In the genomic region with DNA sequence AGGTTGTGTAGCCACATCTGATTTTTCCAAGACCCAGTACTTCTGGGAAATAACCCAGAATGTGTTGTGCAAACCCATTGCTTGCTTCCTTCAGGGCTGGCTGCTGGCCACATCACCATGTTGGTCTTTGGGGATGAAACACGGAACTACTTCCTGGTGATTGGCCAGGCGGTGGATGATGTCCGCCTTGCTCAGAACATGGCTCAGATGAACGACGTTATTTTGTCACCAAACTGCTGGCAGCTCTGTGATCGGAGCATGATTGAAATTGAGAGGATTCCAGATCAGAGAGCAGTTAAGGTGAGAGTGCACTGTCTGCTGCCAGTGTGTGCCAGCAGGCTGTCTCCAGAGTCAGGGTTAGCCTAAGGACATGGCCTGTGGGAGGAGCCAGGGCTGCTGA, we compare ENCODE assay signal across 17 mouse cellular contexts. TPM values are rescaled to one million over a fixed set of nuclear protein-coding genes. Genes with fewer than 3 reads are reported as not detected.
DNase-seq lines count a peak whose midpoint lies in the region; ATAC-seq lines count a peak whose summit lies in the region.
"Had no signal": no experiment of that assay in that cellular context is flagged by ENCODE, and none has a peak within 500 bp of the region (broad histone marks: within the 10 kb centered on the region; RNA-seq: fewer than 3 reads in every experiment).

No protein-coding gene starts in this region.

- no peak overlapping the region for H3K27ac ChIP-seq in hindbrain, embryonic 14.5 days
- H3K27ac ChIP-seq: embryonic facial prominence, embryonic 12.5 days; forebrain, embryonic 10.5 days; limb, embryonic 13.5 days; lung, embryonic 15.5 days; midbrain, embryonic 12.5 days had no signal

- H3K9ac ChIP-seq in hindbrain, embryonic 14.5 days = no peak overlapping the region
- H3K9ac ChIP-seq: embryonic facial prominence, embryonic 12.5 days; limb, embryonic 13.5 days; lung, embryonic 15.5 days; midbrain, embryonic 12.5 days had no signal

- ATAC-seq in monocyte, adult 5-6 weeks (replicated peaks; ENCODE audit: insufficient number of reproducible peaks, low FRiP score, low TSS enrichment, poor library complexity, severe bottlenecking) = no peak
- ATAC-seq in hindbrain, embryonic 14.5 days (ENCODE audit: low FRiP score) = no peak
- ATAC-seq: intestine, embryonic 16.5 days had no signal

- no peaks in the 10 kb centered on the region for H3K9me3 ChIP-seq in hindbrain, embryonic 14.5 days (ENCODE audit: control insufficient read depth, low read length)
- H3K9me3 ChIP-seq: embryonic facial prominence, embryonic 12.5 days; forebrain, embryonic 10.5 days; limb, embryonic 13.5 days; lung, embryonic 15.5 days; midbrain, embryonic 12.5 days had no signal

- no peak overlapping the region for H3K4me2 ChIP-seq in hindbrain, embryonic 14.5 days (replicated peaks)
- H3K4me2 ChIP-seq: embryonic facial prominence, embryonic 12.5 days; limb, embryonic 13.5 days; lung, embryonic 15.5 days; midbrain, embryonic 12.5 days had no signal

- intact Hi-C loops in gastrocnemius, postnatal 14 days (cut with DNase I; ENCODE audit: low total_unique reads) = no loop called here

- WGBS in hindbrain, embryonic 14.5 days = 90% methylated on average over 6 of the region's 6 CpGs

- H3K36me3 ChIP-seq in hindbrain, embryonic 14.5 days (replicated peaks; ENCODE audit: control insufficient read depth, insufficient read depth) = no peaks in the 10 kb centered on the region
- H3K36me3 ChIP-seq: embryonic facial prominence, embryonic 12.5 days; forebrain, embryonic 10.5 days; limb, embryonic 13.5 days; lung, embryonic 15.5 days; midbrain, embryonic 12.5 days had no signal

- H3K27me3 ChIP-seq in hindbrain, embryonic 14.5 days (ENCODE audit: control insufficient read depth, insufficient read depth, low read length) = no peaks in the 10 kb centered on the region
- H3K27me3 ChIP-seq: embryonic facial prominence, embryonic 12.5 days; limb, embryonic 13.5 days; lung, embryonic 15.5 days; midbrain, embryonic 12.5 days had no signal

- no peak overlapping the region for H3K4me3 ChIP-seq in hindbrain, embryonic 14.5 days (replicated peaks; ENCODE audit: low read length)
- H3K4me3 ChIP-seq: embryonic facial prominence, embryonic 12.5 days; forebrain, embryonic 10.5 days; limb, embryonic 13.5 days; lung, embryonic 15.5 days; midbrain, embryonic 12.5 days had no signal

- no peaks in the 10 kb centered on the region for H3K4me1 ChIP-seq in hindbrain, embryonic 14.5 days (replicated peaks; ENCODE audit: control insufficient read depth, insufficient read depth, low read length)
- H3K4me1 ChIP-seq: embryonic facial prominence, embryonic 12.5 days; forebrain, embryonic 10.5 days; limb, embryonic 13.5 days; lung, embryonic 15.5 days; midbrain, embryonic 12.5 days had no signal

- peak; percentile 8 to 16 for DNase-seq in cerebellum, postnatal 14 days
- no peak for DNase-seq in cerebellum, postnatal 36 days
- peak; percentile 17 for DNase-seq in kidney, adult 9 months
- no peak for DNase-seq in kidney, postnatal 4 days
- DNase-seq in gastrocnemius, postnatal 14 days = peak; percentile 40
- peak; percentile 13 for DNase-seq in lung, postnatal 14 days
- no peak for DNase-seq in hindbrain, embryonic 14.5 days (ENCODE audit: low spot score)
- DNase-seq: cerebellum, postnatal 25 days; layer of hippocampus, postnatal 36 days; thymus, postnatal 14 days had no signal

RNA-seq across cellular contexts. Expression of a gene that starts 25.2 kb away (rescaled TPM):
- not detected for total RNA-seq in gastrocnemius, postnatal 14 days (2021)
- total RNA-seq in monocyte, adult 5-6 weeks (2017) = 0.19 to 1.8 TPM (median 0.75 TPM) in 3 replicates
- polyA plus RNA-seq in hindbrain, embryonic 14.5 days (2014; fragmentation: Nextera tagmentation; extraction: Ambion mirVana) = 0.21 and 0.79 TPM in 2 replicates
- polyA plus RNA-seq: intestine, embryonic 16.5 days; limb, embryonic 13.5 days; lung, embryonic 15.5 days had no signal

RNA-seq across cellular contexts. Expression of a gene that starts 49.7 kb away (rescaled TPM):
- 100 to 1,000 TPM; 195 to 234 TPM for total RNA-seq in gastrocnemius, postnatal 14 days (2021)
- total RNA-seq in monocyte, adult 5-6 weeks (2017) = 119 to 248 TPM (median 213 TPM) in 3 replicates
- polyA plus RNA-seq in hindbrain, embryonic 14.5 days (2014; fragmentation: Nextera tagmentation; extraction: Ambion mirVana) = 229 and 244 TPM in 2 replicates

RNA-seq across cellular contexts. Expression of a gene that starts 49.9 kb away (rescaled TPM):
- total RNA-seq in gastrocnemius, postnatal 14 days (2021) = 100 to 1,000 TPM; 138 to 160 TPM
- total RNA-seq in monocyte, adult 5-6 weeks (2017) = 14.3 to 26.5 TPM (median 17.9 TPM) in 3 replicates
- 17.0 and 23.0 TPM in 2 replicates for polyA plus RNA-seq in hindbrain, embryonic 14.5 days (2014; fragmentation: Nextera tagmentation; extraction: Ambion mirVana)

Comparison
In these comparisons a context has a peak if more than half of its experiments do, and no peak if none do; other contexts are left out.
1. DNase-seq: peak in cerebellum, postnatal 14 days (2 of 2), kidney, adult 9 months (single experiment), gastrocnemius, postnatal 14 days (single experiment) and lung, postnatal 14 days (single experiment); none in cerebellum, postnatal 36 days (0 of 2), kidney, postnatal 4 days (0 of 2) and hindbrain, embryonic 14.5 days (single experiment).